Comparison of ENCODE assay signal across 19 mouse cellular contexts in the genomic region with DNA sequence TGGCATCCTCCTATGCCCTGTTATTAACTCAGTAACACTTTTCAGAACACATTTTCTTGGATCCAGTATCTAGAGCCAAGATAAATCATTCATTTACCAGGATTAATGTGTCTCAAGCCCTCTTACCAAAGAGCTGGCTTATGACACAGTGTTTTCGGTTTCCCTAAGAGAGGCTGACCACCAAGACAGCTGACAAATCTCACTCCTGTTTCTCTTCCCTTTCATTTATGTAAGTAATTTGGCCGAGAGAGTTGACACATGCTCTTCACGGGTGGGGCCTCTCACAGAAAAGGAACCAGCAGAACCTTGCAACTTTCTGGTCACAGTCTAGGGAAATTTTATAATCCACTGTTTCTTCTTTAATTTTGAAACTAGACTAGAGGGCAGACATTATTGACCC. TPM values are rescaled to one million over a fixed set of nuclear protein-coding genes. Genes with fewer than 3 reads are reported as not detected.
A peak's percentile ranks its signal among the peaks of the same experiment; 100 is the strongest.
DNase-seq lines count a peak whose midpoint lies in the region; ATAC-seq and TF ChIP-seq lines count a peak whose summit lies in the region.
"Had no signal": no experiment of that assay in that cellular context is flagged by ENCODE, and none has a peak within 500 bp of the region (broad histone marks: within the 10 kb centered on the region; RNA-seq: fewer than 3 reads in every experiment).

No protein-coding gene starts in this region.

- H3K27me3 ChIP-seq in kidney, postnatal 0 days (ENCODE audit: insufficient read depth, low read length) = no peaks in the 10 kb centered on the region
- H3K27me3 ChIP-seq in kidney, embryonic 14.5 days (ENCODE audit: control insufficient read depth, insufficient read depth, low read length) = no peaks in the 10 kb centered on the region
- H3K27me3 ChIP-seq: limb, embryonic 13.5 days had no signal

- WGBS in kidney, postnatal 0 days = 47% methylated on average over 3 of the region's 3 CpGs
- WGBS in kidney, embryonic 14.5 days = 48% methylated on average over 3 of the region's 3 CpGs
- 4% methylated on average over 3 of the region's 3 CpGs for WGBS in macrophage (ENCODE audit: missing documents)

- no peak overlapping the region for H3K4me2 ChIP-seq in kidney, postnatal 0 days (ENCODE audit: low read length)
- H3K4me2 ChIP-seq in kidney, embryonic 14.5 days (replicated peaks; ENCODE audit: low read depth, low read length) = no peak overlapping the region
- H3K4me2 ChIP-seq: hindbrain, embryonic 13.5 days; limb, embryonic 13.5 days had no signal

- DNase-seq in CD4-positive, CD25-positive, alpha-beta regulatory T cell, adult 2 months (ENCODE audit: low read depth, low spot score) = peak; percentile 9
- DNase-seq in kidney, postnatal 0 days (ENCODE audit: low spot score) = peak; percentile 34
- DNase-seq in B cell, adult 2 months = peak; percentile 42 to 48
- DNase-seq in retina, postnatal 1 day = no peak
- no peak for DNase-seq in neural tube, embryonic 10.5 days (ENCODE audit: extremely low spot score, low spot score)
- DNase-seq: cerebellum, adult 2 months; thymus, adult 2 months had no signal

- no peak for ATAC-seq in CD4-positive, CD25-positive, alpha-beta regulatory T cell, adult 4 months
- ATAC-seq in kidney, postnatal 0 days (replicated peaks; ENCODE audit: low FRiP score, low read depth) = no peak
- no peak for ATAC-seq in kidney, embryonic 14.5 days (ENCODE audit: low FRiP score, low TSS enrichment)
- ATAC-seq: activated CD4-positive, CD25-positive, alpha-beta regulatory T cell, adult 4 months had no signal

- H3K4me3 ChIP-seq in kidney, postnatal 0 days (replicated peaks; ENCODE audit: low read depth, low read length) = no peak overlapping the region
- H3K4me3 ChIP-seq in kidney, embryonic 14.5 days (ENCODE audit: low read length) = no peak overlapping the region
- no peak overlapping the region for H3K4me3 ChIP-seq in macrophage (ENCODE audit: inconsistent target)
- H3K4me3 ChIP-seq: erythroblast, embryonic 14.5 days; hindbrain, embryonic 13.5 days; limb, embryonic 13.5 days had no signal

- no peaks in the 10 kb centered on the region for H3K4me1 ChIP-seq in kidney, postnatal 0 days (replicated peaks; ENCODE audit: insufficient read depth, low read length)
- no peaks in the 10 kb centered on the region for H3K4me1 ChIP-seq in kidney, embryonic 14.5 days (ENCODE audit: control insufficient read depth, insufficient read depth, low read length)

- no peaks in the 10 kb centered on the region for H3K79me2 ChIP-seq in macrophage (ENCODE audit: inconsistent target)

- no peaks in the 10 kb centered on the region for H3K9me3 ChIP-seq in kidney, postnatal 0 days (replicated peaks; ENCODE audit: low read length)
- no peaks in the 10 kb centered on the region for H3K9me3 ChIP-seq in kidney, embryonic 14.5 days (ENCODE audit: control insufficient read depth, low read length)
- H3K9me3 ChIP-seq: hindbrain, embryonic 13.5 days; limb, embryonic 13.5 days had no signal

- H3K27ac ChIP-seq in kidney, postnatal 0 days = no peak overlapping the region
- no peak overlapping the region for H3K27ac ChIP-seq in kidney, embryonic 14.5 days (ENCODE audit: low read depth, low read length)
- H3K27ac ChIP-seq in macrophage = peak overlapping the region; percentile 81
- H3K27ac ChIP-seq: hindbrain, embryonic 13.5 days had no signal

- no peak for TF ChIP-seq CTCF in kidney, postnatal 0 days (IDR thresholded peaks at IDR 0.05; ENCODE audit: low read depth)

- no peak overlapping the region for H3K9ac ChIP-seq in kidney, postnatal 0 days (ENCODE audit: low read depth, low read length)
- H3K9ac ChIP-seq in kidney, embryonic 14.5 days (ENCODE audit: low read depth, low read length) = no peak overlapping the region
- H3K9ac ChIP-seq: hindbrain, embryonic 13.5 days; limb, embryonic 13.5 days had no signal

- no peaks in the 10 kb centered on the region for H3K36me3 ChIP-seq in kidney, postnatal 0 days (ENCODE audit: insufficient read depth, low read length)
- no peaks in the 10 kb centered on the region for H3K36me3 ChIP-seq in kidney, embryonic 14.5 days (ENCODE audit: control insufficient read depth, insufficient read depth, low read length)
- H3K36me3 ChIP-seq in macrophage (ENCODE audit: inconsistent target) = no peaks in the 10 kb centered on the region
- H3K36me3 ChIP-seq: hindbrain, embryonic 13.5 days; limb, embryonic 13.5 days had no signal

RNA-seq across cellular contexts. Expression of a gene that starts 49.1 kb away (rescaled TPM):
- under 1 TPM; 0.28 to 0.96 TPM for polyA plus RNA-seq in CD4-positive, CD25-positive, alpha-beta regulatory T cell, adult 4 months (2017; shearing (Covaris generic))
- polyA plus RNA-seq in kidney, postnatal 0 days (2015; fragmentation: Nextera tagmentation; extraction: Ambion mirVana) = 31.0 and 38.0 TPM in 2 replicates
- 0.37 and 0.95 TPM in 2 replicates for polyA plus RNA-seq in kidney, embryonic 14.5 days (2014; fragmentation: Nextera tagmentation; extraction: Ambion mirVana)
- total RNA-seq in macrophage (2018; cell fraction: chromatin; rRNA removed) = not detected
- total RNA-seq in macrophage (2018; cell fraction: cytosol; rRNA removed) = not detected
- total RNA-seq in macrophage (2018; cell fraction: nucleus; rRNA removed) = not detected
- polyA plus RNA-seq in macrophage (2018) = not detected in 3 replicates
- total RNA-seq: gastrocnemius, postnatal 4 days; megakaryocyte-erythroid progenitor cell, adult 5-6 weeks; MEL had no signal
- polyA plus RNA-seq: brain, embryonic 14.5 days; cerebellum, adult 2 months; erythroblast, embryonic 14.5 days; hindbrain, embryonic 13.5 days; small intestine, adult 2 months had no signal

Comparison
In these comparisons a context has a peak if more than half of its experiments do, and no peak if none do; other contexts are left out.
1. RNA of a gene that starts 49.1 kb away (polyA plus RNA-seq): 31.0 to 38.0 TPM in kidney, postnatal 0 days; 0.28 to 0.96 TPM in CD4-positive, CD25-positive, alpha-beta regulatory T cell, adult 4 months, 0.37 to 0.95 TPM in kidney, embryonic 14.5 days and not detected in macrophage; every median in the first group is over 10 times any median in the second.
2. DNase-seq: peak in CD4-positive, CD25-positive, alpha-beta regulatory T cell, adult 2 months (single experiment), kidney, postnatal 0 days (single experiment) and B cell, adult 2 months (2 of 2); none in retina, postnatal 1 day (single experiment) and neural tube, embryonic 10.5 days (single experiment).